Mouse (Mus musculus): ENCODE data around the gene Sfxn5. TPM values are rescaled to one million over a fixed set of nuclear protein-coding genes. Genes with fewer than 3 reads are reported as not detected.

The Sfxn5 gene
- total RNA-seq, 4 experiments from 2014 or later, result 4.2 to 6.0 (median 5.5) TPM

DNA sequence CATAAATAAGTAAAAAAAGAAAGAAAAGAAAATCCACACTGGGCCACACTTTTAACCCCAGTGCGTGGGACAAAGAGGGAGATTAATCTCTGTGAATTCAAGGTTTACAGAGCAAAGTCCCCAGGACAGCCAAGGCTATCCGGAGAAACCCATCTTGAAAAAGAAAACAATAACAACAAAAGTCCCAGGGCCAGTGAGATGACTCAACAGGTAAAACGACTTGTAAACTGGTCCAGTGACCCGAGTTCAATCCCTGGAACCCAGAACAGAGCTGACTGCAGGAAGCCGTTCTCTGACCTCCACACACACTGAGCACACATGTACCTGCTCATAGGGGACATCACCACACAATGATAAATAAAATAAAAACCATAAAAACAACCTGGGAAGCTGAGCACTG lies 31.2 kb upstream of the Sfxn5 start:
- no peak for DNase-seq (ENCODE audit: low spot score in 2 of 2)

DNA sequence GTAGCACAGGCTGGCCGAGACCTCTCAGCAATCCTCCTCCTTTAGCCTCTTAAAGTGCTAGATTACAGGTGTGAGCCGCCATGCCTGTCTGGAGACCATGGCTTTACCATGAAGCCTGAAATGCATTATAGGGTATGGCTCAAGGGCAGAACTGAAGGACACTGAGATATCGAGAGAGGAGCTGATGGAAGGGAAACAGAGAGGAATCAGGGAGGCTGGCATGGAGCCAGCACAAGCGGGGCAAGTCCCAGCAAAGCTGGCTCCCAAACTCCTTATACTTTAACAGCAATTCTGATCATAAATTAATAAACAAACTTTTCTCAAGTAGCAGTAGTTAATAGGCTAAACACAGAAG lies 30.7 kb upstream of the Sfxn5 start:
- no peak for DNase-seq (ENCODE audit: low spot score in 2 of 2)

DNA sequence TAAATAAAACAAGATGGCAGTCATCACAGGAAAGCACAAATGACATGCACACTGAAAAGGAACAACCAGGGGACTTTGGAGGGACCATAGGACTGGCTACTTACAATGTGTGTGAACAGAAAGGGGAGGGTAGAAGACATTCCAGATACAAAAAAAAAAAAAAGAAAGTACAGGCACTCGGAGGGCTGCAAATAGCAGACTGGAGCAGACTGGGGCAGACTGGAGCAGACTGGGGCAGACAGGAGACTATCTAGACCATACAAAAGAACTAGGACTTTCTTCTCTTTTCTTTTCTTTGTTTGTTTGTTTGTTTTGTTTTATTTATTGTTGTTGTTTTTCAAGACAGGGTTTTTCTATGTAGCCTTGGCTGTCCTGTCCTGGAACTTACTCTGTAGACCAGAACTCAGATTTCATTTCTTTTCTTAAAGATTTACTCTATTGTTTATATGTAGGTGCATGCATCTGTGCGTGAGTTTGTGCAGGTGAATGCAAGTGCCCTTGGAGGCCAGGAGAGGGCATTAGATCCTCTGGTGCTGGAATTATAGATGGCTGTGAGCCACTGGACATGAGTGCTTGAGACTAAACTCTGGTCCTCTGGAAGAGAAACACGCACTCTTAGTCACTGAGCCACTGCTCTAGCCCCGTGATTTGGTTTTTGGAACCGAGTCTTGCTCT lies 30.1 kb upstream of the Sfxn5 start:
- no peak for DNase-seq (ENCODE audit: low spot score in 2 of 2)

DNA sequence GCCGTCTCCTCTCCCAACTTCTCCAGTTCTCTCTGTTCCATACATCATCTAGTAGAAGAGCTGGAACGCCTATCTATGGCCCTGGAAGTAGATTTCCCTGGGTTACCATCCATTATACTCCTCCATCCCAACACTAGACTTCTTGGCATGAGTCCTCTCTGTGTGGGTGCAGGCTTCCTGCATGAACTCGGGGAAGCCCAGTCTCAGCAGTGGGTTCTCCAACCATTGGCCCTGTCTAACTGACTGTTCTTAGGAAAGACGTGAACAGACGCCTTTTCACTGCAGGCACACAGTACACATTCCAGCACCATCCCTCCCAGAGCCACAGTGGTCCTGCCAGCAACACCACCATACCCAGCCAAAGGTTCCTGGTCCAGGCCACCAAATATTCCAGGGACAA lies 29.4 kb upstream of the Sfxn5 start:
- DNase-seq (ENCODE audit: low spot score in 2 of 2), result no peak

- no peak for DNase-seq (ENCODE audit: low spot score in 2 of 2)
Observed at GRCm38 (mm10) chr6:85360311-85360710, 27.1 kb upstream of the Sfxn5 start.

DNA sequence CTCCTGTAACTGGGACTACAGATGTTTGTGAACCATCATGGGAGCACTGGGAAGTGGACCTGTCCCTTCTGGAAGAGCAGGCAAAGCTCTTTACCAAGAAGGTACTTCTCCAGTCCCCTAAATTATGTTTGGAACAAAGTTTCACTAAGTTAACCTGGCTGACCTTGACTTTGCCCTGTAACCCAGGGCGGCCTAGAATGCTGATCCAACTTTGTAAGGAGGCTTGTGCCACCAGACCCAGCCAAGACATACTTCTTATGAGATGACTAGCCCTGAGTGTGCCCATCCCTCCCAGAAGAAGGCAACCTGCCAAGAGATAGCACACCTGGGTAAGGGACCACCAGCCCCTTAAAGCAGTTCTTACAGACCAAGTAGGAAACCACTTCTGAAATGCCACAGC lies 25.7 kb upstream of the Sfxn5 start:
- no peak for DNase-seq (ENCODE audit: low spot score in 2 of 2)

- no peak for DNase-seq (ENCODE audit: low spot score in 2 of 2)
Observed at GRCm38 (mm10) chr6:85356682-85357465, 23.7 kb upstream of the Sfxn5 start.

GRCm38 (mm10) chr6:85355753-85356152 lies 22.5 kb upstream of the Sfxn5 start:
- DNase-seq (ENCODE audit: low spot score in 2 of 2), result no peak

- no peak for DNase-seq (ENCODE audit: low spot score in 2 of 2)
Observed at GRCm38 (mm10) chr6:85354709-85355108, 21.5 kb upstream of the Sfxn5 start.

GRCm38 (mm10) chr6:85353706-85354105 lies 20.5 kb upstream of the Sfxn5 start:
- DNase-seq (ENCODE audit: low spot score in 2 of 2), result no peak

GRCm38 (mm10) chr6:85350157-85350556 lies 16.9 kb upstream of the Sfxn5 start:
- DNase-seq (ENCODE audit: low spot score in 2 of 2), result no peak

DNA sequence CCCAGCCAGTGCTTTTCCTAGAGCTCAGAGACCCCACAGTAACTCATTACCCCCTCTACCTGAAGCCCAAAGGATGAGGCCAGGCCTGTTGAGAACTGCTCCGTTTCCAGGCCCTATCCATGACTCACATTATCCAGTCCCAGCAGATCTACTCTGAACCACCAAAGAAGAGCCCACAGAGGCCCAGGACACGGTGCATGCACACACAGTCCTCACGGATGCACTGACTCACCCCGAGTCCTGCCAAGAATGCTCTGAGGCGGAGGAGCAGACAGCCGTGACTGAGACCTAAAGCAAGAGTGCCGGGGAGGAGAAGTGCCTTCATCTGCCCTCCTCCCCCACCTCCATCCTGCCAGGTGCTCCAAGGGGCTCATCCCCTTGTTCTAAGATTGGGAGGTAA lies 16.0 kb upstream of the Sfxn5 start:
- peak in 1 of 2 experiments; percentile 24 for DNase-seq (ENCODE audit: low spot score in 2 of 2)

DNA sequence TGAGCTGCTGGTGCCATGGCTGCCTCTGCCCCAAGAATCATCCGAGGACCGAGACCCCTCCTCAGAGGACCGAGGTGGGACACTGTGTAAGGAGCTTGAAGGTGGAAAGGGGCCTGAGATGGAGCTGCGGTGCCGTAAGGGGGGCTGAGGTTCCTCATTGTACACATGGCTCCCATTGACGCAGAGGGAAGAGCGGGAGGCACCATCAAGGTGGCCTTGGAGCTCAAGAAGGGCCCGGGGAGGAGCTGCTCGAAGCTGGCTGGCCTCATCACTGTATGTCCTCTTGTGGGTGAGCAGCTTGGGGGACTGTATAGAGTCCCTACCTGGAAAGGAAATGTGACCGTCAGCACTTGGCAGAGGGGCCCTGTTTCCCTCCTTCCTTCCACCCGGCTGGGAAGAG lies 14.9 kb upstream of the Sfxn5 start:
- DNase-seq (ENCODE audit: low spot score in 2 of 2), result no peak

GRCm38 (mm10) chr6:85346028-85346634 lies 12.9 kb upstream of the Sfxn5 start:
- DNase-seq (ENCODE audit: low spot score in 2 of 2), result peak; percentile 64 to 76

DNA sequence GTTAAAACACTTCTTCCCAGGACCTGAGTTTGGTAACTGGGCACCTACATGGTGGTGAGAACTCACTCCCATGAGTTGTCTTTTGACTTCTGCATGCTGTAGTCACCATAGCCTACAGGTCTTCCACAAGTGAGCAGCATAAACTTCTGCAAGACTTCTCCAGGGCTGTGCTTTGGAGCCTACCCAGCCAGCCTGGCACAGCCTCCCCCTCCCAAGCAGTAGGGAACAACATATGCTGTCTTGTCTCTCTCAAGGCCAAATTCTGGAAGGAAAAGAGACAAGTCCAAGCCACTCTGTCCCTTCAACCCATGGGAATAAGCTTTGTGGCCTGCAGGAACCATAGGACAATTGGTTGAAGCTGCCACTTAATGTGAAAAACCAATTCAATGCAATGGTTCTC lies 11.7 kb upstream of the Sfxn5 start:
- DNase-seq (ENCODE audit: low spot score in 2 of 2), result no peak

- DNase-seq (ENCODE audit: low spot score in 2 of 2), result peak in 1 of 2 experiments; percentile 17
Observed at GRCm38 (mm10) chr6:85343027-85343426, 9.8 kb upstream of the Sfxn5 start.

DNA sequence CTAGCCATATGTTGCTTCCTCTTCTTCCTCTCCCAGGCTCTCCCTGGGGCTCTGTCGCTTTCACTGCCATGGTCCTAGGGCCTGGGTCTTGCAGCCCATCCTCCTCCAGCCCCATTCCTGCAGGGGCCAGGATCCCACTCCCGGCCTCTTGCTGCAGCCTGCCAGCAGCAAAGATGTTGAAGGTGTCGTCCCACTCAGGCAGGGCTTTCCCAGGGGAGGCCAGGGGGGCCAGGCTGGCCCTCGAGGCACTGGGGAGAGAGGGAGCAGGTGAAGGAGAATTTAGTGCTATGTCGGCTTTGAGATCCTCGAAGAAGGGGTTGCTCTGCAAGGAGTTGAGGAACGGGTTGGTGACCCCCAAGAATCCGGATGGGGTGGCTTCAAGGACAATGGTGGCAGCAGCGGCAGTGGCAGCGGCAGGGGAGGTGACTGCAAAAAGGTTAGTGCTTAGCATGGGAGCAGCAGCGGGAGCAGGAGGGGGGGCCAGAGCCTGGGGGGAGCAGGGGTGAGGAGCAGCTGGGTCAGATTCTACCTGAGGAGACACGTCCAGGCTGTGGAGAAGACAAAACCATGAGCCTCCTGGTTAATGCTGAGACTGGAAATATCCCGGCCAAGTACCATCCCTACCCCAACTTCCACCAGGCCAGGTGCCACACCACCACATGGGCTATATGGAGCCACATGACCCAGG lies 8.7 kb upstream of the Sfxn5 start:
- no peak for DNase-seq (ENCODE audit: low spot score in 2 of 2)

GRCm38 (mm10) chr6:85340184-85340583 lies 7.0 kb upstream of the Sfxn5 start:
- no peak for DNase-seq (ENCODE audit: low spot score in 2 of 2)

GRCm38 (mm10) chr6:85339273-85339901 lies 6.2 kb upstream of the Sfxn5 start:
- DNase-seq (ENCODE audit: low spot score in 2 of 2), result no peak

DNA sequence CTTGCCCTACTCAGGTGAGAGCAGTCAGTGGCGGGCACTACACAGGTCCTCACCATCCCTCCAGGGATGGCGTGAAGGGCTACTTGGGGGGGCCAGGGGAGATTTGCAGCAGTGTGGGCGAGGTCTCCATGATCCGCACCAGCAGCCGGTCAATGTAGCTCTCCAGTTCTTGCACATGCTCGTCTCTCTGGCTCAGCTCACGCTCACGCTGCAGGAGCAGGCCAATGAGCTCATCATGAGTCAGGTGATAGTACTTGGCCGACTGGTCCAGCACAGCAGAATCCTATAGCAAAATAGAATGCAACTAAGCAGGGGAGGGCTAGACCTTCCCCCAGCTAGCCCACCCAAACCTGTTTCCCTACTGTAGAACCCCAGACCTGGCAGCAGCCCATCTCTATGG lies 3.7 kb upstream of the Sfxn5 start:
- DNase-seq (ENCODE audit: low spot score in 2 of 2), result no peak

DNA sequence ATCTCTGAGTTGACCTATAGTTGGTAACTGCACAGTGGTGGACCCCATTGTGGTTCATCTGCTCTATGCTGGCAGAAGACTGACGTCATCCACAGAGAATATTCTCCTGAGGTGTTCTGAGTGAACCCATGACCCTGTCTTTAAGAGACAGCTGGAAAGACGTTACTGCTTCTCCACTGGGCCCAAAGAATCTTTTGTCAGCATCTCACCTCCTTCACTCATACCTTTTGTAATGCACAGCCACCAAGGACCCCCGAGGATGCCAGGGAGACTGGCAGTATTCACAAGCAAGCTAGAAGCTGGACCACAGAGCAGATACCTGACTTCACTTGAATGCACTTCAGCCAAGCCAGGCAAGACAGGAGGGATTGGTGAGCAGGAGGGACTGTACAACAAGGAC lies 2.1 kb upstream of the Sfxn5 start:
- no peak for DNase-seq (ENCODE audit: low spot score in 2 of 2)

DNA sequence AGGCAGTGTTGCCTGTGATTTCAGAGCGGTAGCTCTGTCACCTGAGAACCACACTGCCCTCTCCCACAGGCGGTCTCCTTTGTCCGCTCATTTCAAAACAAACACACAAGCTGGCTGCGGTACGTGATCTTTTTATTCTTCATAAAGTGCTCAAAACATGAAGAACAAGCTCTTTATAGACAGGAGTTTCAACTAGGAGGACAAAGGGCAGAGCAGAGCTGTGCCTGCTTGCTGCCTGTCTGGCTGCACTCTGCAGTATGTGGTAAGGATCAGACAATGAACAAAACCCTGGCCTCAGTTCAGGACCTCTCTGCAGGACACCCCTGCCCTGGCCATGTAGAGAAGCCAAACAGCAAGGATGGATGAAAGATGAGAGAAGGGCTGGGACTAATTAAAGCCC lies 1.6 kb upstream of the Sfxn5 start:
- no peak for DNase-seq (ENCODE audit: low spot score in 2 of 2)

Data from gastrocnemius, adult 8-10 months (tissue).